Mouse (Mus musculus): ENCODE measurements around the gene Nav2. TPM values are rescaled to one million over a fixed set of nuclear protein-coding genes. Genes with fewer than 3 reads are reported as not detected.

The Nav2 gene
- total and polyA plus RNA-seq, 3 experiments: 2.0 to 2.7 TPM; not detected in 1

- Histone ChIP-seq H3K79me2 (ENCODE audit: control insufficient read depth, insufficient read depth, low read length, poor library complexity) (no peaks in the 10 kb centered on the region), H3K27ac (ENCODE audit: control insufficient read depth, low read depth, low read length) (peak overlapping the region; percentile 98), H3K27me3 (ENCODE audit: control insufficient read depth in 1 of 2, insufficient read depth in 2 of 2, low read length in 2 of 2) (no peaks in the 10 kb centered on the region), H3K9ac (ENCODE audit: control insufficient read depth, low read depth, low read length, poor library complexity, severe bottlenecking) (peak overlapping the region; percentile 52), H3K9me3 (replicated peaks; ENCODE audit: insufficient read depth, low read length) (no peaks in the 10 kb centered on the region), H3K4me1 (ENCODE audit: control insufficient read depth in 1 of 2, insufficient read depth in 2 of 2, low read length in 2 of 2) (peaks cover 14 to 24% of the 10 kb centered on the region in 2 experiments), H3K36me3 (ENCODE audit: control insufficient read depth in 1 of 2, insufficient read depth in 2 of 2, low read length in 2 of 2) (peaks cover 0 to 17% of the 10 kb centered on the region in 2 experiments; a peak in 2 of 4 replicates), H3K4me3 (ENCODE audit: control insufficient read depth in 1 of 2, insufficient read depth in 1 of 2, low read depth in 2 of 2, low read length in 2 of 2) (peak overlapping the region; percentile 21 to 40)
- peak; percentile 91 for DNase-seq (ENCODE audit: low read depth, low spot score)
- TF ChIP-seq POLR2AphosphoS2 (IDR thresholded peaks at IDR 0.05; ENCODE audit: low read length) (0 out of 2 replicates have a peak, but pooled peaks have one; percentile 38), MAZ (IDR thresholded peaks at IDR 0.05; ENCODE audit: low read depth, low read length) (no peak), SIN3A (IDR thresholded peaks at IDR 0.05; ENCODE audit: low read length) (peak; percentile 82; the same call in 1 of the 2 replicates), ETS1 (IDR thresholded peaks at IDR 0.05; ENCODE audit: low read depth, low read length) (peak; percentile 93), SMC3 (IDR thresholded peaks at IDR 0.05; ENCODE audit: low read depth, low read length) (no peak), MYB (IDR thresholded peaks at IDR 0.05; ENCODE audit: low read depth, low read length) (peak; percentile 51; the same call in 1 of the 2 replicates), RCOR1 (IDR thresholded peaks at IDR 0.05; ENCODE audit: low read depth, low read length) (peak; percentile 60; the same call in 1 of the 2 replicates), UBTF (IDR thresholded peaks at IDR 0.05; ENCODE audit: borderline replicate concordance, insufficient read depth, low read depth, low read length) (no peak), POLR2AphosphoS5 (IDR thresholded peaks at IDR 0.05; ENCODE audit: borderline replicate concordance, low read depth, low read length) (no peak), KAT2A (conservative IDR thresholded peaks at IDR 0.05; ENCODE audit: low read depth, low read length) (no peak), EP300 (IDR thresholded peaks at IDR 0.05; ENCODE audit: low read depth in 1 of 2, low read length in 2 of 2) (peak; percentile 91 to 95), BHLHE40 (IDR thresholded peaks at IDR 0.05; ENCODE audit: borderline replicate concordance, low read depth, low read length) (peak; percentile 45; the same call in 1 of the 2 replicates), HCFC1 (IDR thresholded peaks at IDR 0.05; ENCODE audit: low read depth, low read length) (no peak), JUND (IDR thresholded peaks at IDR 0.05; ENCODE audit: low read depth, low read length) (no peak), POLR2A (IDR thresholded peaks at IDR 0.05; ENCODE audit: control insufficient read depth in 1 of 2, insufficient read depth in 1 of 2, low read depth in 1 of 2, low read length in 2 of 2, poor library complexity in 1 of 2) (peak in 1 of 2 experiments; percentile 25; a peak in 1 of 4 replicates), GATA1 (IDR thresholded peaks at IDR 0.05; ENCODE audit: low read depth, low read length) (peak; percentile 97), NELFE (IDR thresholded peaks at IDR 0.05; ENCODE audit: low read depth, low read length) (no peak), ZC3H11A (IDR thresholded peaks at IDR 0.05; ENCODE audit: low read depth, low read length) (no peak), MAX (IDR thresholded peaks at IDR 0.05; ENCODE audit: low read length) (peak; percentile 92), TCF12 (IDR thresholded peaks at IDR 0.05; ENCODE audit: low read depth, low read length) (peak; percentile 91), TAL1 (IDR thresholded peaks at IDR 0.05; ENCODE audit: low read length) (peak; percentile 62), CHD1 (IDR thresholded peaks at IDR 0.05; ENCODE audit: low read depth, low read length) (no peak), TBP (IDR thresholded peaks at IDR 0.05; ENCODE audit: low read depth, low read length) (no peak), ZMIZ1 (IDR thresholded peaks at IDR 0.05; ENCODE audit: low read depth, low read length) (no peak), MXI1 (IDR thresholded peaks at IDR 0.05; ENCODE audit: low read depth, low read length) (peak; percentile 81), MYC (IDR thresholded peaks at IDR 0.05; ENCODE audit: low read depth, low read length) (peak; percentile 96), ELF1 (IDR thresholded peaks at IDR 0.05; ENCODE audit: low read depth, low read length) (peak; percentile 39; the same call in 1 of the 2 replicates), CHD2 (IDR thresholded peaks at IDR 0.05; ENCODE audit: low read length) (no peak)
Measured at GRCm38 (mm10) chr7:49291208-49291892, 382.8 kb downstream of the Nav2 start.

All from MEL (cell line).